Mouse (Mus musculus) C2C12 (cell line): ENCODE measurements around the gene Gtf2ird1.

Source experiments
- CEBPB ChIP-seq: IDR thresholded peaks from one replicate; pipeline ENCODE4 v1.6.1; 2011; ENCODE audit warnings: low read depth, mild to moderate bottlenecking, control low read depth, moderate library complexity
- CTCF ChIP-seq: IDR thresholded peaks from one replicate; pipeline ENCODE4 v1.5.1; 2011; ENCODE audit not compliant: control insufficient read depth, insufficient read depth, insufficient read length
- MAX ChIP-seq: IDR thresholded peaks from one replicate; pipeline ENCODE4 v1.6.1; 2011; ENCODE audit warnings: mild to moderate bottlenecking, control low read depth
- USF1 ChIP-seq: IDR thresholded peaks from one replicate; pipeline ENCODE4 v1.6.1; 2011; ENCODE audit warnings: low read depth, mild to moderate bottlenecking, control low read depth, moderate library complexity

DNA sequence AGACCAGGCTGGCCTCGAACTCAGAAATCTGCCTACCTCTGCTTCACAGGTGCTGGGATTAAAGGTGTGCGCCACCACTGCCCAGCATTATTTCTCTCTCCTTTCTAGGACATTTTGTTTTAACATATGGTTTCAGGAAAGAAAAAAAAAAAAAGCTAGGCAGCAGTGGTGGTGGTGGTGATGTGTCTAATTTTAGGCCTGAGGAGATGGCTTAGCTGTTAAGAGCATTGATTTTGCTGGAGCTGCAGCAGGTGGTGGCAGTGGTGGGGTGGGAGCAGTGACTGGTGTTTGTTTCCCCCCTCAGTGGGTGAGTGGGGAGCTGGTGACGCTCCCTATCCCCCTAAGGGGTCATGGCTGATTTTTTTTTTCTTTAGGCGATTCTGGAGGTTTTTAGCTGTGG lies 103.4 kb downstream of the Gtf2ird1 start:
- TF ChIP-seq USF1: no peak
- no peak for TF ChIP-seq MAX
- TF ChIP-seq CTCF: no peak
- no peak for TF ChIP-seq CEBPB
